16 mouse cellular contexts compared by ENCODE assay signal in genomic region chr6:50754786-50755185, GRCm38 (mm10).
"Had no signal": no experiment of that assay in that cellular context is flagged by ENCODE, and none has a peak within 500 bp of the region (broad histone marks: within the 10 kb centered on the region; RNA-seq: fewer than 3 reads in every experiment).

No protein-coding gene starts in this region.

- H3K4me2 ChIP-seq: neural tube, embryonic 13.5 days; neural tube, embryonic 15.5 days; stomach, embryonic 15.5 days had no signal

- H3K9me3 ChIP-seq: neural tube, embryonic 13.5 days; neural tube, embryonic 15.5 days; stomach, embryonic 15.5 days had no signal

- H3K27me3 ChIP-seq: neural tube, embryonic 13.5 days; neural tube, embryonic 15.5 days; stomach, embryonic 15.5 days had no signal

- H3K27ac ChIP-seq: neural tube, embryonic 13.5 days; neural tube, embryonic 15.5 days; stomach, embryonic 15.5 days; stomach, postnatal 0 days had no signal

- H3K9ac ChIP-seq: neural tube, embryonic 13.5 days; neural tube, embryonic 15.5 days; stomach, embryonic 15.5 days had no signal

- H3K4me1 ChIP-seq: neural tube, embryonic 13.5 days; neural tube, embryonic 15.5 days; stomach, embryonic 15.5 days had no signal

- DNase-seq: retina, postnatal 1 day; right cerebral cortex, adult 18-20 months; right cerebral cortex, postnatal 14 days; right cerebral cortex, postnatal 25 days; right cerebral cortex, postnatal 4 days; spleen, adult 18-20 months; thymus, adult 18-20 months; thymus, adult 2 months; thymus, postnatal 14 days; thymus, postnatal 25 days; thymus, postnatal 36 days; thymus, postnatal 4 days had no signal

- H3K36me3 ChIP-seq: neural tube, embryonic 13.5 days; neural tube, embryonic 15.5 days; stomach, embryonic 15.5 days had no signal

- H3K4me3 ChIP-seq: neural tube, embryonic 13.5 days; neural tube, embryonic 15.5 days; stomach, embryonic 15.5 days had no signal
